Mouse (Mus musculus) cerebellum, adult 9-10 months (tissue): ENCODE data around the gene B4galnt1.

ENCODE experiments used
- DNase-seq: peaks from one replicate; pipeline ENCODE4 v3.0.0; 2022

B4galnt1 gene

GRCm38 (mm10) chr10:127213704-127214421, 48.8 kb downstream of the B4galnt1 start:
- DNase-seq, result no peak

- no peak for DNase-seq
Observed at GRCm38 (mm10) chr10:127214422-127214803, 49.4 kb downstream of the B4galnt1 start.

GRCm38 (mm10) chr10:127216456-127216855, 51.4 kb downstream of the B4galnt1 start:
- peak; percentile 68 for DNase-seq

GRCm38 (mm10) chr10:127217177-127217576, 52.2 kb downstream of the B4galnt1 start:
- no peak for DNase-seq

GRCm38 (mm10) chr10:127218339-127218738, 53.3 kb downstream of the B4galnt1 start:
- no peak for DNase-seq
